Mouse (Mus musculus) hindbrain, embryonic 16.5 days (tissue): Measurements from ENCODE around the gene Gemin8. TPM values are rescaled to one million over a fixed set of nuclear protein-coding genes. Genes with fewer than 3 reads are reported as not detected.

Source experiments
- ATAC-seq: fragments of 200-750 bp; cut with Nextera tagmentation; 2 replicates; pipeline ENCODE4 v1.8.0; 2017; ENCODE audit warnings: moderate TSS enrichment, moderate library complexity
- H3K27ac ChIP-seq: fragments of 300-500 bp; sonication (generic); 2 replicates; pipeline ENCODE4 v1.5.1; 2014; ENCODE audit warnings: low read depth, mild to moderate bottlenecking, control low read depth, low read length, moderate library complexity
- H3K27me3 ChIP-seq: fragments of 300-500 bp; sonication (generic); replicated peaks from 2 replicates; pipeline ENCODE4 v1.6.1; 2014; ENCODE audit warnings: low read length; ENCODE audit not compliant: control insufficient read depth, insufficient read depth
- H3K36me3 ChIP-seq: fragments of 300-500 bp; sonication (generic); 2 replicates; pipeline ENCODE4 v1.6.1; 2014; ENCODE audit warnings: mild to moderate bottlenecking, low read length, moderate library complexity, mixed read lengths; ENCODE audit not compliant: control insufficient read depth, insufficient read depth
- H3K4me1 ChIP-seq: fragments of 300-500 bp; sonication (generic); 2 replicates; pipeline ENCODE4 v1.6.1; 2014; ENCODE audit warnings: low read depth, low read length; ENCODE audit not compliant: control insufficient read depth, insufficient read depth
- H3K4me2 ChIP-seq: fragments of 300-500 bp; sonication (generic); 2 replicates; pipeline ENCODE4 v1.6.1; 2014; ENCODE audit warnings: mild to moderate bottlenecking, low read length, control low read depth, moderate library complexity
- H3K4me3 ChIP-seq: fragments of 300-500 bp; sonication (generic); 2 replicates; pipeline ENCODE4 v1.5.1; 2014; ENCODE audit warnings: mild to moderate bottlenecking, low read length, control low read depth, moderate library complexity
- H3K9ac ChIP-seq: fragments of 300-500 bp; sonication (generic); 2 replicates; pipeline ENCODE4 v1.6.1; 2014; ENCODE audit warnings: low read depth, mild to moderate bottlenecking, control low read depth, low read length, moderate library complexity
- H3K9me3 ChIP-seq: fragments of 300-500 bp; sonication (generic); 2 replicates; pipeline ENCODE4 v1.6.1; 2014; ENCODE audit warnings: mild to moderate bottlenecking, low read length, moderate library complexity; ENCODE audit not compliant: control insufficient read depth
- WGBS: fragments of 180-500 bp; shearing (Covaris S2); extraction: QIAGEN DNeasy Blood & Tissue Kit; methylation state at CpG from one replicate; pipeline ENCODE4 v1.1.7; 2014; 5-methylcytosine and 5-hydroxymethylcytosine counted together
- polyA plus RNA-seq: library from polyadenylated mRNA; unstranded; fragments of >200 nt; fragmentation: Nextera tagmentation; extraction: Ambion mirVana; gene quantifications from 2 replicates; pipeline ENCODE4 v1.2.1, GENCODE M21; 2015

Gemin8 gene
- polyA plus RNA-seq = 7.9 and 8.0 TPM in 2 replicates

- ATAC-seq = peak; percentile 99
- WGBS = 27% methylated on average over 30 of the region's 31 CpGs
- Histone ChIP-seq H3K9me3 (no peaks in the 10 kb centered on the region), H3K27me3 (no peaks in the 10 kb centered on the region), H3K4me1 (no peaks in the 10 kb centered on the region), H3K9ac (peak within 1 kb of the TSS; percentile 60), H3K4me2 (peak within 1 kb of the TSS; percentile 52), H3K36me3 (no peaks in the 10 kb centered on the region), H3K27ac (peak within 1 kb of the TSS; percentile 76), H3K4me3 (peak within 1 kb of the TSS; percentile 51)
Measured at GRCm38 (mm10) chrX:166169892-166170799, at the start of gene Gemin8. Gene Gemin8 (plus strand): TSS chrX:166170454.

GRCm38 (mm10) chrX:166147158-166147846 is 23.0 kb upstream of the Gemin8 start:
- H3K4me3 ChIP-seq = no peak overlapping the region
- no peaks in the 10 kb centered on the region for H3K9me3 ChIP-seq
- 41% methylated on average over 15 of the region's 15 CpGs for WGBS
- peak overlapping the region; percentile 13; the same call in 1 of the 2 replicates for H3K4me2 ChIP-seq
- no peaks in the 10 kb centered on the region for H3K4me1 ChIP-seq
- H3K27ac ChIP-seq = no peak overlapping the region
- no peaks in the 10 kb centered on the region for H3K36me3 ChIP-seq
- peak; percentile 90 for ATAC-seq
- H3K27me3 ChIP-seq = no peaks in the 10 kb centered on the region
- no peak overlapping the region for H3K9ac ChIP-seq

GRCm38 (mm10) chrX:166162773-166163172 is 7.5 kb upstream of the Gemin8 start:
- no peak overlapping the region for H3K4me3 ChIP-seq
- H3K4me1 ChIP-seq = no peaks in the 10 kb centered on the region
- H3K27ac ChIP-seq = no peak overlapping the region
- H3K4me2 ChIP-seq = no peak overlapping the region
- H3K9ac ChIP-seq = no peak overlapping the region
- WGBS = 46% methylated on average over 4 of the region's 4 CpGs
- H3K27me3 ChIP-seq = no peaks in the 10 kb centered on the region
- no peaks in the 10 kb centered on the region for H3K9me3 ChIP-seq
- no peaks in the 10 kb centered on the region for H3K36me3 ChIP-seq
- no peak for ATAC-seq

GRCm38 (mm10) chrX:166167307-166167706 is 2.9 kb upstream of the Gemin8 start:
- Histone ChIP-seq H3K9me3 (no peaks in the 10 kb centered on the region), H3K4me3 (no peak overlapping the region), H3K36me3 (no peaks in the 10 kb centered on the region), H3K27ac (no peak overlapping the region), H3K4me2 (no peak overlapping the region), H3K9ac (no peak overlapping the region), H3K4me1 (no peaks in the 10 kb centered on the region), H3K27me3 (no peaks in the 10 kb centered on the region)
- no peak for ATAC-seq
- WGBS = 6% methylated on average over 4 of the region's 4 CpGs

GRCm38 (mm10) chrX:166167923-166168322 is 2.3 kb upstream of the Gemin8 start:
- no peak for ATAC-seq
- no peaks in the 10 kb centered on the region for H3K9me3 ChIP-seq
- H3K4me3 ChIP-seq = no peak overlapping the region
- H3K4me2 ChIP-seq = no peak overlapping the region
- no peak overlapping the region for H3K9ac ChIP-seq
- 69% methylated on average over 3 of the region's 3 CpGs for WGBS
- no peak overlapping the region for H3K27ac ChIP-seq
- H3K27me3 ChIP-seq = no peaks in the 10 kb centered on the region
- no peaks in the 10 kb centered on the region for H3K4me1 ChIP-seq
- no peaks in the 10 kb centered on the region for H3K36me3 ChIP-seq

- Histone ChIP-seq H3K27me3 (no peaks in the 10 kb centered on the region), H3K9me3 (no peaks in the 10 kb centered on the region)
- WGBS = 25% methylated on average over 9 of the region's 9 CpGs
Measured at GRCm38 (mm10) chrX:166170800-166171738, 815 bp downstream of the Gemin8 start.

GRCm38 (mm10) chrX:166172041-166172440 is 1.8 kb downstream of the Gemin8 start:
- Histone ChIP-seq H3K9ac (no peak overlapping the region), H3K36me3 (no peaks in the 10 kb centered on the region), H3K4me1 (no peaks in the 10 kb centered on the region), H3K27me3 (no peaks in the 10 kb centered on the region), H3K27ac (peak overlapping the region; percentile 21; the same call in 1 of the 2 replicates), H3K4me2 (no peak overlapping the region), H3K9me3 (no peaks in the 10 kb centered on the region), H3K4me3 (no peak overlapping the region)
- 46% methylated on average over 4 of the region's 4 CpGs for WGBS
- no peak for ATAC-seq

More at GRCm38 (mm10) chrX:166170800-166171738, 815 bp downstream of the Gemin8 start:
- no peak for ATAC-seq
- Histone ChIP-seq H3K9ac (peak overlapping the region; percentile 60), H3K27ac (peak overlapping the region; percentile 76), H3K4me1 (no peaks in the 10 kb centered on the region), H3K4me3 (peak overlapping the region; percentile 51), H3K4me2 (peak overlapping the region; percentile 52), H3K36me3 (no peaks in the 10 kb centered on the region)

GRCm38 (mm10) chrX:166172661-166173060 is 2.4 kb downstream of the Gemin8 start:
- no peaks in the 10 kb centered on the region for H3K27me3 ChIP-seq
- WGBS = 51% methylated on average over 3 of the region's 3 CpGs
- no peak overlapping the region for H3K9ac ChIP-seq
- no peak overlapping the region for H3K4me3 ChIP-seq
- peak overlapping the region; percentile 21; the same call in 1 of the 2 replicates for H3K27ac ChIP-seq
- no peak overlapping the region; the same call in 1 of the 2 replicates for H3K4me2 ChIP-seq
- H3K9me3 ChIP-seq = no peaks in the 10 kb centered on the region
- H3K4me1 ChIP-seq = no peaks in the 10 kb centered on the region
- ATAC-seq = no peak
- no peaks in the 10 kb centered on the region for H3K36me3 ChIP-seq
